Mouse (Mus musculus) embryonic facial prominence, embryonic 13.5 days (tissue): ENCODE results near the gene Tmem56. TPM values are rescaled to one million over a fixed set of nuclear protein-coding genes. Genes with fewer than 3 reads are reported as not detected.
A peak's percentile ranks its signal among the peaks of the same experiment; 100 is the strongest.

Experiments
- ATAC-seq: fragments of 200-750 bp; cut with Nextera tagmentation; 2 replicates; pipeline ENCODE4 v1.8.0; 2017; ENCODE audit warnings: low read depth; ENCODE audit not compliant: insufficient number of reproducible peaks, insufficient read depth, low FRiP score, low TSS enrichment
- H3K27ac ChIP-seq: fragments of 300-500 bp; sonication (generic); 2 replicates; pipeline ENCODE4 v1.5.1; 2015; ENCODE audit warnings: moderate library complexity, mild to moderate bottlenecking, inconsistent platforms
- H3K27me3 ChIP-seq: fragments of 300-500 bp; sonication (generic); 2 replicates; pipeline ENCODE4 v1.6.1; 2015; ENCODE audit warnings: mild to moderate bottlenecking, inconsistent platforms
- H3K36me3 ChIP-seq: fragments of 300-500 bp; sonication (generic); 2 replicates; pipeline ENCODE4 v1.6.1; 2015; ENCODE audit warnings: mild to moderate bottlenecking, inconsistent platforms
- H3K4me1 ChIP-seq: fragments of 300-500 bp; sonication (generic); 2 replicates; pipeline ENCODE4 v1.6.1; 2015; ENCODE audit warnings: inconsistent platforms
- H3K4me2 ChIP-seq: fragments of 300-500 bp; sonication (generic); 2 replicates; pipeline ENCODE4 v1.6.1; 2015; ENCODE audit warnings: moderate library complexity, mild to moderate bottlenecking, inconsistent platforms
- H3K4me3 ChIP-seq: fragments of 300-500 bp; sonication (generic); 2 replicates; pipeline ENCODE4 v1.5.1; 2015; ENCODE audit warnings: mild to moderate bottlenecking, inconsistent platforms
- H3K9ac ChIP-seq: fragments of 300-500 bp; sonication (generic); 2 replicates; pipeline ENCODE4 v1.6.1; 2015; ENCODE audit warnings: mild to moderate bottlenecking, inconsistent platforms
- H3K9me3 ChIP-seq: fragments of 300-500 bp; sonication (generic); 2 replicates; pipeline ENCODE4 v1.6.1; 2016; ENCODE audit warnings: inconsistent platforms
- WGBS: fragments of 180-500 bp; shearing (Covaris S2); methylation state at CpG from one replicate; pipeline ENCODE4 v1.1.7; 2015; ENCODE audit warnings: mixed read lengths; 5-methylcytosine and 5-hydroxymethylcytosine counted together
- polyA plus RNA-seq: library from polyadenylated mRNA; unstranded; fragments of >200 nt; fragmentation: Nextera tagmentation; extraction: Ambion mirVana; gene quantifications from 2 replicates; pipeline ENCODE4 v1.2.1, GENCODE M21; 2015

Gene Tmem56
- polyA plus RNA-seq, 1 experiment from 2014 or later, result 0.74 TPM

DNA sequence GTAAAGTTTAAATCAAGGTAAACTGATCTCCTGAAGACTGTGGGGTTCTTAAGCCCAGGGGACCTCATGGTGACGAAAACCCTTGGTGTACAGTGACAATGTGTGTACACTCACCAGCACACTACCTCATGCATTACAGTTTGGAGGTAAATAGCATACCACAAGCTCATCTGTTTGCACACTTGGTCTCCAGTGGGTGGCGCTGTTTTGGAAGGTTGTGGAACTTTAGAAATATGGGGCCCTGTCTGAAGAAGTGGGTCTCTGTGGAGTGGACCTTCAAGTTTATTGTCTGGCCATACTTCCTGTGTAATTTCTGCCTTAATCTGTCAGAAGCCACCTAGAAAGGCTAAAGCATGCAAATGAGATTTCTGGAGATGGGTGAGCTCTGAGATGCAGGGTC is 121.2 kb downstream of the Tmem56 start:
- WGBS, result 33% methylated on average over 2 of the region's 2 CpGs
- H3K9ac ChIP-seq, result no peak overlapping the region
- H3K36me3 ChIP-seq, result no peaks in the 10 kb centered on the region
- H3K9me3 ChIP-seq, result no peaks in the 10 kb centered on the region; the same call in 1 of the 2 replicates
- no peak overlapping the region for H3K27ac ChIP-seq
- ATAC-seq, result no peak
- no peaks in the 10 kb centered on the region for H3K27me3 ChIP-seq
- H3K4me1 ChIP-seq, result peaks cover 16% of the 10 kb centered on the region
- no peak overlapping the region for H3K4me2 ChIP-seq
- no peak overlapping the region for H3K4me3 ChIP-seq

DNA sequence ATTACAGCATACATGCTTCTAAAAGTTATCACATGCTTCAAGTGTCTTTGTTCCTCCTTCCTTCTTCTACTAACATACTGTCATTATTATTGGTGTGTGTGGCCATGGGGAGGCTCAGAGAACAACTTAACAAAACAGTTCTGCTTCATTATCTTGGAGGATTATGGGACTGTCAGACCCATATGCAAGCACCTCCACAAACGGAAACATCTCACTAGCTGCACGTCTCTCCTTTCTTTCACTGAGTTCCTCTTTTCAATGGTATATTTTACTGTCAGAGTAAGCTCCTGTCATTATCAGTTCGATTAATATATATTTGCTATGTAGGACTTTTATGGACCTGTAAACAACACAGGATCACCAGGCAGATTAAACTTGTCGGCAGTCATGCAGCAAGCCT is 122.5 kb downstream of the Tmem56 start:
- ATAC-seq, result no peak
- H3K4me3 ChIP-seq, result no peak overlapping the region
- 64% methylated on average over 4 of the region's 4 CpGs for WGBS

DNA sequence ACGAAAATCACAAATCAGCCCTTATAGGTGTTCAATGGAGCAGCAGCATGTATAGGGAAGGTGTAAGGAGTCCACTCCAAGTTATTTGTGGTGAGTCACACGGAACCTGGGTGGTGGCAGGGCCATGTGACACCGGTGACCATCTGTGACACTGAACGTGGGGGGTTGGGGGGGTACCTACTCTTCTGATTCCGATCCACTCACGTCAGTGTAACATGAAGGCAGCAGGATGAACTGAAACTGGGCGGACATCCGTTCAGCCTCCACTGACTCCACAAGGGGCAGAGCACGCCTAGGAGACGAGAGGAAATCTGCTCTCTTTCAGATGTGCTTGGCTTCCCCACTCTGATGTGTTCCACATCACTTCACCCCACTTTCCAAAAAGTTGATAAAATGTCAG is 123.3 kb downstream of the Tmem56 start:
- peaks cover 24% of the 10 kb centered on the region for H3K4me1 ChIP-seq

More for the DNA sequence above, 122.5 kb downstream of the Tmem56 start:
- H3K4me1 ChIP-seq, result peaks cover 24% of the 10 kb centered on the region
- H3K27me3 ChIP-seq, result no peaks in the 10 kb centered on the region
- H3K9me3 ChIP-seq, result no peaks in the 10 kb centered on the region
- no peaks in the 10 kb centered on the region for H3K36me3 ChIP-seq
- H3K27ac ChIP-seq, result no peak overlapping the region
- no peak overlapping the region for H3K4me2 ChIP-seq
- no peak overlapping the region for H3K9ac ChIP-seq

DNA sequence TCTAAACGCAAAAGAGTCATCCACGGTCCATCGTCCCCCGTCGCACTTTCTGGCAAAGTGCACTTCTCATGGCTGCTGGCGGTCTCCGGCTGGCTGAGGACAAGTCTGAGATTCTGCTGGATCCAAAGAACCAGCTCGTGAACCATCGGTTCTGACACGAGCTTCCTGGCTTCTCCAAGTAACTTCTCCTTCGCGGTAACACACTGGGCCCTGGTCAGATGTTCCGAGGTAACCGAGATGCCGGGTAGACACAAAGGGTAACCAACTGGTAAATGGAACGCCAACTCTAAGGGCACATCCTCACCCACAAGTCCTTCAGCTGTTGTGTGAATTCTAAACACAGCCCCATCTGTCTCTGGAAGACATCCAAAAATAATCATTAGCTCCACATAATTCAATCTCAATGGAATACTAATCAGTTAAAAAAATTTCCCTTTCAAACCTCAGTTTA is 124.0 kb downstream of the Tmem56 start:
- no peak overlapping the region for H3K27ac ChIP-seq
- H3K4me1 ChIP-seq, result peaks cover 24% of the 10 kb centered on the region
- ATAC-seq, result no peak
- no peaks in the 10 kb centered on the region for H3K36me3 ChIP-seq
- H3K9ac ChIP-seq, result no peak overlapping the region
- 93% methylated on average over 16 of the region's 16 CpGs for WGBS
- H3K27me3 ChIP-seq, result no peaks in the 10 kb centered on the region
- no peaks in the 10 kb centered on the region for H3K9me3 ChIP-seq
- no peak overlapping the region for H3K4me3 ChIP-seq
- no peak overlapping the region for H3K4me2 ChIP-seq

More for the DNA sequence above, 123.3 kb downstream of the Tmem56 start:
- no peak for ATAC-seq
- H3K9ac ChIP-seq, result no peak overlapping the region
- H3K4me2 ChIP-seq, result no peak overlapping the region
- no peaks in the 10 kb centered on the region for H3K9me3 ChIP-seq
- no peaks in the 10 kb centered on the region for H3K36me3 ChIP-seq
- no peak overlapping the region for H3K27ac ChIP-seq
- H3K4me3 ChIP-seq, result no peak overlapping the region
- H3K27me3 ChIP-seq, result no peaks in the 10 kb centered on the region
- 76% methylated on average over 10 of the region's 10 CpGs for WGBS

DNA sequence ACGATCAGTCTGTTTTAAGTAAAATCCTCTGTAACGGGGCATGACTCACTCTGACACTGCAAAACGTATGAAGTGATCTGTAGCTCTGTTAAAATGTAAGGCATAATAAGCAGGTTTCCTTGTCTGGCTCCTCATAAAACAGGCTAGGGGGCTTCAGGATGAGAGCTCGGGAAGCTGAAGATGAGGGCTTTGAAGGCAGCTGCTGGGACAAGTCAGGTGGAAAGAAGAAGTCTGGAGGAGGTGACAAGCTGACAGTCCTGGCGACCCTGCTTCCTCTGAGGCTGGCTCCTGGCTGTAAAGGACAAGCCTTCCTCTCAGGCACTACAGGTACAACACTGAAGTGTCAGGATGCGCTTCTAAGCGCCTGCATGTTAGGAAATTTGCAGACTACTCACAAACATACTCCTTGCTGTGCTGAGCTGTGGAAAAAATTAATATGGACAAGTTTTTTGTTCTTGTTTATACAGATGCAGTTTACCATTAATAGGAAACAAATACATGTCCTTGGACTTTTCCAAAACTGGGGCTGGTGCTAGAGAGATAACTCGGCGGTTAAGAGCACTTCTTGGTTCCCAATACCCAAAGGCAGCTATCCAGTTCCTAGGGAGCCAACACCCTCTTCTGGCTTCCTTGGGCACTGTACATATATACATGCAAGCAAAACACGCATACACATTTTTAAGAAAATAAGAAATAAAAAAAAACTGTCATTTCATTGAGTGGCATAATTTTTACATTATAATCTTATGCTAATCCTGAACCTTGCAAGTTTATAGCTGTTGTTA is 125.2 kb downstream of the Tmem56 start:
- H3K4me2 ChIP-seq, result no peak overlapping the region
- H3K27me3 ChIP-seq, result no peaks in the 10 kb centered on the region
- peaks cover 24% of the 10 kb centered on the region for H3K4me1 ChIP-seq
- 60% methylated on average over 10 of the region's 10 CpGs for WGBS
- no peaks in the 10 kb centered on the region for H3K36me3 ChIP-seq
- no peaks in the 10 kb centered on the region for H3K9me3 ChIP-seq
- no peak overlapping the region for H3K27ac ChIP-seq
- no peak for ATAC-seq
- H3K4me3 ChIP-seq, result no peak overlapping the region
- no peak overlapping the region for H3K9ac ChIP-seq

DNA sequence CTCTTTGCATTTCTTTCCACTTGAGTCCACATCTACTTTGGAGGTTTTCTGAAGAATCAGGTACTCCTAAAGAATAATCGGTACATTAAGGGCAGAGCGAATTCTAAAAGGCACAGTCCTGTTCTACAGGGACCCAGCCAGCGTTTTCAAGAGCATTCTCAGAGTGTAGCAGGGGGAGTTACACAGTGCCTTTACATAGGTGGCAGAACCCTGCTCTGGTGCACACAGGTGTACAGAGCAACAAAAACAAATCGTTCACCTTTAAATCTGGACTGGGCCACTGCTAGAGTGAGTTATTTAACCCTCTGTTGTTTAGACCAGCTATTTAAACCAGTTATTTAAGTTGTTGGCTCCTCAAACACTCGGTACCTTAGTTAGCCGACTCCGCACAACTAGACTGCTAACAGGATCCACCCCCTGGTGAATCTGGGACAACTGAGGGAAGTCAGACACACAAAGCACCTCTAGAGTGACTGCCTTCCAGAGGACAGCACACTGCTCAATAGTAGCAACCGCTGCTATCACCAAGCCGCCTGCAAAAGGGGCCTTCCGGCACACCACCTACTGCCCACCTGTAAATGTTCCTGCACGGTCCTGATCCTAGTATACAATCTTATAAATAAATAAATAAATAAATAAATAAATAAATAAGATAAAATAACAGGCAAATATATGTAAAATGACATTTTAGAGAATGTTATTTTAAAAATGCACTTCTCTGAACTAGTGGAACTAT is 126.3 kb downstream of the Tmem56 start:
- Histone ChIP-seq H3K9me3 (no peaks in the 10 kb centered on the region), H3K4me3 (no peak overlapping the region), H3K4me2 (peak overlapping the region; percentile 48), H3K9ac (no peak overlapping the region), H3K27ac (no peak overlapping the region), H3K36me3 (no peaks in the 10 kb centered on the region), H3K4me1 (peaks cover 24% of the 10 kb centered on the region), H3K27me3 (no peaks in the 10 kb centered on the region)
- no peak for ATAC-seq
- WGBS, result 50% methylated on average over 11 of the region's 11 CpGs

DNA sequence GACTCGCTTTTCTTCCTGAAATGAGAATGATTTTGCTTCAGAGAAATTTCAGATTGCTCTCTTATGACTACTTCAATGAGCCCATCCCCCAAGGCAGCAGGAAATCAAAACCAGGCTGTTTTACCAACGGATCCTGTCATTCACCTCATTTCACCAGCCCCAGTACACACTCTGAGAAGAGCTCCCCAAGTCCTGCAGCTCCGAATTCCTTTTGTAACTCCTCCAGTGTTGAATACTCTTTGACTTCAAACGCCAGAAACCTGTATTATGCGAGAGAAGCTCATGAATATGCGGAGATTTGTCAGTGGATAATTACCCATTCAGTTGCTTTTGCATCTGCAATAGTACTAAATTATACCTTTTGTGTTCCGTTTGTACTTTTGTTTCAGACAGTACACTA is 126.9 kb downstream of the Tmem56 start:
- H3K4me3 ChIP-seq, result no peak overlapping the region
- no peaks in the 10 kb centered on the region for H3K36me3 ChIP-seq
- no peak overlapping the region for H3K9ac ChIP-seq
- peak overlapping the region; percentile 48 for H3K4me2 ChIP-seq
- no peaks in the 10 kb centered on the region for H3K9me3 ChIP-seq
- WGBS, result 14% methylated on average over 7 of the region's 7 CpGs
- no peaks in the 10 kb centered on the region for H3K27me3 ChIP-seq
- no peak for ATAC-seq
- no peak overlapping the region for H3K27ac ChIP-seq
- H3K4me1 ChIP-seq, result peaks cover 24% of the 10 kb centered on the region

Other genes with a start within 250 kb of the Tmem56 start
- 6.6 and 6.9 TPM in 2 replicates for gene Rwdd3, start 111.4 kb downstream of the Tmem56 start, polyA plus RNA-seq
- gene Alg14, start 8.7 kb upstream of the Tmem56 start, polyA plus RNA-seq, result 37.0 and 44.5 TPM in 2 replicates
- gene Cnn3, start 143.4 kb upstream of the Tmem56 start, polyA plus RNA-seq, result 793 and 938 TPM in 2 replicates
- gene Slc44a3, start 249.3 kb upstream of the Tmem56 start, polyA plus RNA-seq, result 2.3 and 4.2 TPM in 2 replicates